Mouse (Mus musculus) lung, adult 2 months (tissue): ENCODE results near the gene Ticrr. TPM values are rescaled to one million over a fixed set of nuclear protein-coding genes. Genes with fewer than 3 reads are reported as not detected.

Source experiments
- DNase-seq: peaks from one replicate; pipeline ENCODE4 v3.0.0; 2022
- H3K4me1 ChIP-seq: fragments of 200-500 bp; 2 replicates; pipeline ENCODE4 v1.6.1; 2011; ENCODE audit warnings: low read length; ENCODE audit not compliant: control insufficient read depth, insufficient read depth
- H3K4me3 ChIP-seq: fragments of 200-500 bp; replicated peaks from 2 replicates; pipeline ENCODE3; 2011; ENCODE audit warnings: low read depth, mild to moderate bottlenecking, control low read depth, low read length; ENCODE audit errors: extremely low read depth
- CTCF ChIP-seq: fragments of 200-500 bp; IDR thresholded peaks from 2 replicates; pipeline ENCODE4 v1.5.1; 2011; ENCODE audit warnings: mild to moderate bottlenecking, low read length, control low read depth; ENCODE audit not compliant: insufficient read depth
- POLR2A ChIP-seq: fragments of 200-500 bp; IDR thresholded peaks from 2 replicates; pipeline ENCODE4 v1.6.1; 2011; ENCODE audit warnings: low read depth, mild to moderate bottlenecking, control low read depth, low read length, borderline replicate concordance; ENCODE audit errors: extremely low read depth
- WGBS: fragments of 180-500 bp; shearing (Covaris S2); methylation state at CpG from one replicate; pipeline ENCODE4 v1.1.7; 2018; 5-methylcytosine and 5-hydroxymethylcytosine counted together
- polyA plus RNA-seq: library from polyadenylated mRNA; depleted of rRNA; stranded (reverse); fragments of >200 nt; gene quantifications from 2 replicates; pipeline ENCODE4 v1.2.3, GENCODE M21; 2012

The Ticrr gene
- polyA plus RNA-seq, 1 experiment: 0.12 TPM

- Histone ChIP-seq H3K4me3 (no peak overlapping the region), H3K4me1 (no peaks in the 10 kb centered on the region)
- TF ChIP-seq POLR2A (no peak), CTCF (peak; percentile 85)
- 31% methylated on average over 6 of the region's 6 CpGs for WGBS
- DNase-seq: peak; percentile 49
Observed at GRCm38 (mm10) chr7:79728219-79728618, 68.2 kb downstream of the Ticrr start.

GRCm38 (mm10) chr7:79729169-79729568 lies 69.2 kb downstream of the Ticrr start:
- Histone ChIP-seq H3K4me1 (no peaks in the 10 kb centered on the region), H3K4me3 (no peak overlapping the region)
- WGBS: 7% methylated on average over 8 of the region's 8 CpGs
- peak; percentile 88 for TF ChIP-seq CTCF
- no peak for TF ChIP-seq POLR2A
- DNase-seq: peak; percentile 66

- no peak overlapping the region for H3K4me3 ChIP-seq
- no peaks in the 10 kb centered on the region for H3K4me1 ChIP-seq
- TF ChIP-seq POLR2A (no peak), CTCF (peak; percentile 23; the same call in 1 of the 2 replicates)
- no peak for DNase-seq
- WGBS: 57% methylated on average over 11 of the region's 11 CpGs
Observed at GRCm38 (mm10) chr7:79729743-79730370, 69.9 kb downstream of the Ticrr start.

- 84% methylated on average over 13 of the region's 13 CpGs for WGBS
- DNase-seq: no peak
- Histone ChIP-seq H3K4me3 (no peak overlapping the region), H3K4me1 (no peaks in the 10 kb centered on the region)
- TF ChIP-seq POLR2A (no peak), CTCF (no peak)
Observed at GRCm38 (mm10) chr7:79731438-79731837, 71.4 kb downstream of the Ticrr start.

- no peak for DNase-seq
- Histone ChIP-seq H3K4me3 (no peak within 1 kb of the TSS), H3K4me1 (no peaks in the 10 kb centered on the region)
- TF ChIP-seq CTCF (no peak), POLR2A (no peak)
- 50% methylated on average over 4 of the region's 4 CpGs for WGBS
Observed at GRCm38 (mm10) chr7:79732622-79733021, 72.6 kb downstream of the Ticrr start, which contains the start of gene Plin1. TSS of gene Plin1 (minus strand) at chr7:79732903.

GRCm38 (mm10) chr7:79734563-79734962 lies 74.6 kb downstream of the Ticrr start:
- Histone ChIP-seq H3K4me1 (no peaks in the 10 kb centered on the region), H3K4me3 (no peak overlapping the region)
- WGBS: 58% methylated on average over 8 of the region's 8 CpGs
- DNase-seq: no peak
- TF ChIP-seq CTCF: no peak

GRCm38 (mm10) chr7:79736511-79736910 lies 76.5 kb downstream of the Ticrr start:
- no peak for DNase-seq
- WGBS: 84% methylated on average over 14 of the region's 14 CpGs
- TF ChIP-seq CTCF (no peak), POLR2A (no peak)
- H3K4me3 ChIP-seq: no peak overlapping the region
- no peaks in the 10 kb centered on the region for H3K4me1 ChIP-seq

GRCm38 (mm10) chr7:79738913-79739312 lies 78.9 kb downstream of the Ticrr start:
- Histone ChIP-seq H3K4me1 (no peaks in the 10 kb centered on the region), H3K4me3 (no peak overlapping the region)
- TF ChIP-seq POLR2A: no peak
- no peak for TF ChIP-seq CTCF
- 73% methylated on average over 2 of the region's 2 CpGs for WGBS
- no peak for DNase-seq

- no peaks in the 10 kb centered on the region for H3K4me1 ChIP-seq
- WGBS: 74% methylated on average over 4 of the region's 4 CpGs
- DNase-seq: no peak
- TF ChIP-seq POLR2A (no peak), CTCF (no peak)
- no peak overlapping the region for H3K4me3 ChIP-seq
Observed at GRCm38 (mm10) chr7:79740279-79740678, 80.3 kb downstream of the Ticrr start.

GRCm38 (mm10) chr7:79742277-79742658 lies 82.3 kb downstream of the Ticrr start:
- H3K4me1 ChIP-seq: no peaks in the 10 kb centered on the region
- no peak for TF ChIP-seq POLR2A
- H3K4me3 ChIP-seq: peak overlapping the region; percentile 77
- DNase-seq: no peak
- 10% methylated on average over 11 of the region's 11 CpGs for WGBS
